Mouse (Mus musculus): Measurements from ENCODE around the gene Tefm. TPM values are rescaled to one million over a fixed set of nuclear protein-coding genes. Genes with fewer than 3 reads are reported as not detected.
"Not testable (repeated sequence)": the region's sequence is repeated elsewhere in the genome, so short reads cannot be mapped to it uniquely, and the experiment has no call there.

Gene Tefm
- polyA plus RNA-seq, 1 experiment from 2014 or later = 24.4 TPM

DNA sequence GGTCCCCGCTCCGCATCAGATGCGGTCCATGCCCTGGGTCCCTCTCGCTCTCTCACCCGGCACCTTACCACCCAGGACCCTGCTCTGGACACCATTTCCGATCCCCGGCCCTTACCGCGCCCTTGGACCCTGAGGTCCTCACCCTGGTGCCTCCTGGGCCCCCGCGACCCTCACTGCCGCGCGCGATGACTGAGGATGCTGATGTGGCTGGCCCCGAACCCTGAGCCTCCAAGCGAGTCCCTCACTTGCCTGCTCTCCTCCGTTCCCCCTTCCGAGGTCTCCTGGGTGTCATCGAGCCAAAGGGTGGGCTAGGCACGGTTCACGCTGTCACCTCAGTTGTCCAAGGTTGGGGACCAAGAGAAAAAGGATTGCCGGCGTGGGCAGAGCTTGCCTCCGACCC is 12.5 kb upstream of the Tefm start:
- Histone ChIP-seq H3K4me1 (replicated peaks) (peaks cover 9% of the 10 kb centered on the region), H3K27me3 (peaks cover 32% of the 10 kb centered on the region), H3K4me2 (peak overlapping the region; percentile 77), H3K36me3 (no peaks in the 10 kb centered on the region), H3K27ac (replicated peaks) (no peak overlapping the region), H3K9ac (0 out of 2 replicates have a peak overlapping the region, but pooled peaks have one; percentile 30), H3K4me3 (peak overlapping the region; percentile 47), H3K9me3 (no peaks in the 10 kb centered on the region)
- WGBS = 24% methylated on average over 25 of the region's 25 CpGs
- no peak for ATAC-seq (ENCODE audit: low FRiP score, low read depth)

DNA sequence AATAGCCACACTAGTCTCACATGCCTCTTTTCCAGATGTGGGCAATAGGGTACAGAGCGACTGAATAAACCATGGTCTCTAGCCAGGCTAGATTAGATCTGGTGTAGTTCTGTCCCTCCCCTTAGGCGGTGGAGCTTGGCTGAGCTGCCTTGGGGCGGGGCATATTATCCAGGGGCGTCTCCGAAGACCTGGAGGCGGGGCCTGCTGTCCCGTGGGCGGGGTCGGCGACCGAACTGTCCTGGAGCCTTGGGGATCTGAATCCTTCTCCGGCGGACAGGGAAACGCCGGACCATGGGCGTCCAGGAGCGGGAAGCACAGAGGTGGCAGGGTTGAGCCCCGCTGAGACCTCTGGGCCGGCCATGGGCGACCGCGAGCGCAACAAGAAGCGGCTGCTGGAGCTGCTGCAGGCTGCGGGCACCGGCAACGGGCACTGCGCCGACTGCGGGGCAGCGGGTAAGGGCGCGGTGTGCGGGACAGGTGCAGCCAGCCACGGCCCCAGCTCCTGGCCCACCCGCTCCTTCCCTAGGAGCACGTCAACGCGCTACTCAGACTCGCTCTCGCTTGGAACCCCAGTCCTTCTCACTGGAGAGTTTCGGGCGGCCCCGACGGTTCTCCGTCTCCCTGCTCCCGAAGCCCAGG is 12.0 kb upstream of the Tefm start, which contains the start of gene Adap2:
Gene Adap2 (plus strand): TSS at position 249 of the 639 bp plus-strand sequence.
- Histone ChIP-seq H3K27me3 (peaks cover 32% of the 10 kb centered on the region), H3K4me1 (replicated peaks) (peaks cover 9% of the 10 kb centered on the region), H3K9ac (peak within 1 kb of the TSS; percentile 30; the same call in 1 of the 2 replicates), H3K4me2 (peak within 1 kb of the TSS; percentile 77), H3K27ac (replicated peaks) (no peak within 1 kb of the TSS), H3K4me3 (peak within 1 kb of the TSS; percentile 47), H3K36me3 (no peaks in the 10 kb centered on the region), H3K9me3 (no peaks in the 10 kb centered on the region)
- WGBS = 3% methylated on average over 45 of the region's 47 CpGs
- ATAC-seq (ENCODE audit: low FRiP score, low read depth) = peak; percentile 45; the same call in 1 of the 2 replicates

DNA sequence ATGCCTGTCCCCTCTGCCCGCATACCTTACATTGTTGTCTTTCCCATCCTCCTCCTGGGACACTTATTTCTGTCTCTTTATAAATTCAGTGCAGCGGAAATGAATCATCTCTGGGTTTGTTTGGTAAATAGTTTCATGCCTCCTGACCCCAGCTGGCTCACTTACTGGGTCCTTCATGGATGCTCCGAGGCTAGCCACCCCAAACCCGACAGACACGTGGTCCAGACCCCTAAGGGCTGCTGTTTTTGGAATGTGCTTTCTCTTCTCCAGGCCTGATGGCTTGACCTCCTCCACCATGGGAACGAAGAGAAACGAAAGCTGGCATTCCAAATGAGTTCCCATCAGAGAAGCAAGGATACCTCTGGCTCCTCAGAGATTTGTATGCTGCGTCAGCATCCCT is 10.4 kb upstream of the Tefm start:
- peaks cover 9% of the 10 kb centered on the region for H3K4me1 ChIP-seq (replicated peaks)
- no peak overlapping the region for H3K4me2 ChIP-seq
- 74% methylated on average over 8 of the region's 8 CpGs for WGBS
- H3K27ac ChIP-seq (replicated peaks) = no peak overlapping the region
- no peaks in the 10 kb centered on the region for H3K9me3 ChIP-seq
- no peak for ATAC-seq (ENCODE audit: low FRiP score, low read depth)
- no peak overlapping the region for H3K9ac ChIP-seq
- no peaks in the 10 kb centered on the region for H3K36me3 ChIP-seq
- H3K4me3 ChIP-seq = no peak overlapping the region
- H3K27me3 ChIP-seq = peaks cover 32% of the 10 kb centered on the region

DNA sequence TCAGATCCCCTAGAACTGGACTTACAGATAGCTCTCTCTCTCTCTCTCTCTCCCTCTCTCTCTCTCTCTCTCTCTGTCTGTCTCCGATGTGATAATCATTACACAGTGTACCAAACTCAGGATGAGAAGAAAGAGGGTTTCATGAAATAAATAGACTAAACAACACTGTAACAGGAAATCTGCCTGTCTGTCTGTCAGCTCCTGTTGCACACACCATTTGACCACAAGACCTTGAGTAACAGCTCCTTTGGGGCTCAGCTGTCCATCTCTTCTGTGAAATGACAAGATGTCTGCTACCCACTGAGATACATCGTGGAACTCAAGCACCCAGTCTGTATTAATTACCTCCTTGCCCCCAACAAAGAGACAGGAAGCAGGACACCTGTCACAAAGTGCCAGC is 9.6 kb upstream of the Tefm start:
- Histone ChIP-seq H3K4me1 (replicated peaks) (peaks cover 9% of the 10 kb centered on the region), H3K4me3 (no peak overlapping the region), H3K27me3 (peaks cover 32% of the 10 kb centered on the region), H3K9ac (no peak overlapping the region), H3K9me3 (no peaks in the 10 kb centered on the region), H3K36me3 (no peaks in the 10 kb centered on the region), H3K4me2 (no peak overlapping the region), H3K27ac (replicated peaks) (no peak overlapping the region)
- WGBS = 60% methylated on average over 2 of the region's 2 CpGs
- no peak for ATAC-seq (ENCODE audit: low FRiP score, low read depth)

DNA sequence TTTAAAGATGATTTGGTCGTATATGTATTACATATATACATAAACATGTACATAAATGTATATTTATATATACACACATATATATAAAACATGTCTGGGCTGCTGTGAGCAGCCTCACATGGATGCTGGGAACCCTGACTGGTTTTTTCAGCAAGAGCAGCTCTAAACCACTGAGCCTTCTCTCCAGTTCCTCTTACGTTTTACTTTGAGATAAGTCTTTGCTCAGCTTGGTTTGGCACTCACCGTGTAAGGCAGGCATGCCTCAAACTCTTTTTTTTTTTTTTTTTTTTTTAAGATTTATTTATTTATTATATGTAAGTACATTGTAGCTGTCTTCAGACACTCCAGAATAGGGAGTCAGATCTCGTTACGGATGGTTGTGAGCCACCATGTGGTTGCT is 8.6 kb upstream of the Tefm start:
- Histone ChIP-seq H3K4me3 (no peak overlapping the region), H3K27ac (replicated peaks) (no peak overlapping the region), H3K36me3 (no peaks in the 10 kb centered on the region), H3K4me2 (no peak overlapping the region), H3K4me1 (replicated peaks) (peaks cover 9% of the 10 kb centered on the region), H3K9me3 (no peaks in the 10 kb centered on the region), H3K9ac (no peak overlapping the region), H3K27me3 (peaks cover 24% of the 10 kb centered on the region)
- WGBS = 79% methylated on average over 5 of the region's 5 CpGs
- ATAC-seq (ENCODE audit: low FRiP score, low read depth) = no peak

DNA sequence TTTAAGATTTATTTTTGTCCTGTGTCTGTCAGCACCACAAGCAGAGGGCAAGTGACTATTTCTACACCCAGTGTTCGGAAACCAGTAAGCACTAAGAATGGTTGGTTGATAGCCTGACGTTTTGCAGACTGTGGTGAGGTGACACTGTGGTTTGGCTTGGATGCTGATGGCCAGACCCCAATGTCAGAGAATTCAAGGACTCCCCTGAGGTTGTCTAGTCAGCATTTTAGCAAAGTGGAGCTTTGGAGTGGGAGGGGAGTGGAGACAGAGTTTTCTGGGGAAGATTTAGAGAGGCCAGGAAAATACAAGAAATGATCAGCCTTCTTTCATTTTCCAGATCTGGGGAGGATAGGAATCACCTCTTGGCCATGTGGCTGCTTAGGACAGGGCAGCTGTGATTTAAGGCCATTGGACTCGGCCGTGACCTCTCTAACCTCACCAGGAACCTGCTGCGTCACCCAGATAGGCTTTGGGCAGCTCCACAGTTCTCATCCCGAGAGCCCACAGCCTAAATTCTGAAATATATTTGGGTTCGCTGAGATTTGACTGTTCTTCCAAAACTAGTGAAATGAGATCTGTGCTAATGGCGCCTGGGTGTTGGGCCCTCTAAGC is 7.5 kb upstream of the Tefm start:
- ATAC-seq (ENCODE audit: low FRiP score, low read depth) = no peak
- Histone ChIP-seq H3K9ac (no peak overlapping the region), H3K4me1 (replicated peaks) (peaks cover 8% of the 10 kb centered on the region), H3K4me3 (no peak overlapping the region), H3K27me3 (peaks cover 16% of the 10 kb centered on the region), H3K27ac (replicated peaks) (no peak overlapping the region), H3K36me3 (no peaks in the 10 kb centered on the region), H3K9me3 (no peaks in the 10 kb centered on the region), H3K4me2 (no peak overlapping the region)
- WGBS = 88% methylated on average over 8 of the region's 8 CpGs

DNA sequence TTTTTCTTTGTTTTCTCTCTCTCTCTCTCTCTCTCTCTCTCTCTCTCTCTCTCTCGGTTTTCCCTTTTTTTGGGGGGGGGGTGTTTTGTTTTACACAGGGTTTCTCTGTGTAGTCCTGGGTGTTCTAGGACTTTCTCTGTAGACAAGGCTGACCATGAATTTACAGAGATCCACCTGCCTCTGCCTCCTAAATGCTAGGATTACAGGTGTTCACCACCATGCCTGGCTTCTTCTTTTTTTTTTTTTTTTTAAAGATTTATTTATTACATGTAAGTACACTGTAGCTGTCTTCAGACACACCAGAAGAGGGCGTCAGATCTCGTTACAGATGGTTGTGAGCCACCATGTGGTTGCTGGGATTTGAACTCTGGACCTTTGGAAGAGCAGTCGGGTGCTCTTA is 7.0 kb upstream of the Tefm start:
- H3K27ac ChIP-seq (replicated peaks); H3K9me3 ChIP-seq; ATAC-seq (ENCODE audit: low FRiP score, low read depth); H3K4me1 ChIP-seq (replicated peaks); H3K4me3 ChIP-seq; H3K4me2 ChIP-seq; H3K36me3 ChIP-seq; H3K9ac ChIP-seq: not testable (repeated sequence)
- 60% methylated on average over 3 of the region's 4 CpGs for WGBS
- peaks cover 11% of the 10 kb centered on the region for H3K27me3 ChIP-seq

DNA sequence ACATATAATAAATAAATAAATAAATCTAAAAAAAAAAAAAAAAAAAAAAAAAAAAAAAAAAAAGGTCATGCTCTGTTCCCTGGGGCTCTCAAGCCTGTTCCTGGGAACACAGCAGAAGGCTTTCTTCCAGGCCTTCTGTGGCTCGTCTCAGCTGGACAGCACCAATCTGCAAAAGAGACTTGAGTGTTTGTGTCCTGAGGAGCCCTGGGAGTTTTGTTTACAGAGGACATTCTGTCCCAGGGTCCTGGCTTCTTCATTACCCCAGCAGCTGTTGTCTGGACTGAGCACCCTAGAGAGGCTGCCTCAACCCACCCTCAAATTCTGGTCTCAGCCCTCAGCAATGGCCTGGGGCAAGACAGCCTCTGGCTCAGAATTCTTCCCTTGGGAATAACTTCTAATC is 6.3 kb upstream of the Tefm start:
- H3K27me3 ChIP-seq = peaks cover 5% of the 10 kb centered on the region
- no peak overlapping the region for H3K4me3 ChIP-seq
- no peak overlapping the region for H3K4me2 ChIP-seq
- H3K36me3 ChIP-seq = no peaks in the 10 kb centered on the region
- ATAC-seq (ENCODE audit: low FRiP score, low read depth) = no peak
- H3K9me3 ChIP-seq = no peaks in the 10 kb centered on the region
- H3K9ac ChIP-seq = no peak overlapping the region
- no peaks in the 10 kb centered on the region for H3K4me1 ChIP-seq (replicated peaks)
- WGBS = 65% methylated on average over 1 of the region's 1 CpGs
- no peak overlapping the region for H3K27ac ChIP-seq (replicated peaks)

DNA sequence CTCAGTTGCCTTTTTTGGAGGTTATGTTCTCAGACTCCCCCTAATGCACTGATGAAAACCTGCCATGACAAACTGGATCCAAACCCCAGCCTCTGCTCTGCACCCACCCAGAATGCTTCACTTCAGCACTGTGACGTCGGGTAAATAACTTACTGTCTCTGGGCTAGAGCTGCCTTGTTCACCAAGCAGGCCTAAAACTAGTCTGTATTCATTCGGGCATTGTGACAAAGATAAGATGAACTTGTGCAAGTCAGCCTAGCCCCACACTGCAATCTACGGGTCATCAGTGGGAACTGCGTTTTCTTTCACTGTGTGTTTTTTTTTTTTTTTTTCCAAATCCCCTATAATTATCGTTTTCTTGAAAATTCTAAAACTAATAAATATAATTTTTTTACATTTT is 5.8 kb upstream of the Tefm start:
- Histone ChIP-seq H3K9ac (no peak overlapping the region), H3K27ac (replicated peaks) (no peak overlapping the region), H3K9me3 (no peaks in the 10 kb centered on the region), H3K4me2 (no peak overlapping the region), H3K27me3 (no peaks in the 10 kb centered on the region), H3K4me3 (no peak overlapping the region), H3K4me1 (replicated peaks) (peaks cover 3% of the 10 kb centered on the region), H3K36me3 (no peaks in the 10 kb centered on the region)
- ATAC-seq (ENCODE audit: low FRiP score, low read depth) = no peak
- WGBS = 74% methylated on average over 6 of the region's 6 CpGs

DNA sequence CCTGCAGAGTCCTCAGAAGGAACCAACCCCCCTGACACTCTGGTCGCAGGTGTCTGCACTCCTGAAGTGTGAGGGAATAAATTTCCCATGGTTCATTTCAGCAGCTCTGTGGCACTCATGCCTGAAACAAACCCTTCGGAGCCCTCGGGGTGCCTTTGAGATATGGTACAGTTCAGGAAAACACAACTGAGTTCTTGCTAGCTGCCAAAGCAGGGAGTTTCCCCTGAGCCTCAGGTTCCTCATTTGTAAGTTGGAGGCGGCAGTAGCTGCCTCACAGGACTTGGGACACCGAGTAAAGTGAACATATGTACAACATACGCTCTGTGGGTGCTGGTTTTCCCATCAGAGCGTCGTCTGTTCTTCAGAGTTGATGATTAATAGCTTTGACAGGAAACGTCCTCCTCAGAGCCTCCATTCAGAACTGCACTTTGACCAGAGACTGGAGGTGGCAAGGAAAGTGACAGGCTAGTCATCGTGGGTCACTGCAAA is 3.9 kb upstream of the Tefm start:
- no peak overlapping the region for H3K9ac ChIP-seq
- no peak overlapping the region for H3K4me2 ChIP-seq
- H3K27me3 ChIP-seq = no peaks in the 10 kb centered on the region
- WGBS = 61% methylated on average over 10 of the region's 10 CpGs
- H3K4me3 ChIP-seq = no peak overlapping the region
- H3K36me3 ChIP-seq = no peaks in the 10 kb centered on the region
- H3K9me3 ChIP-seq = no peaks in the 10 kb centered on the region
- no peak overlapping the region for H3K27ac ChIP-seq (replicated peaks)
- no peak for ATAC-seq (ENCODE audit: low FRiP score, low read depth)
- peaks cover 14% of the 10 kb centered on the region for H3K4me1 ChIP-seq (replicated peaks)

DNA sequence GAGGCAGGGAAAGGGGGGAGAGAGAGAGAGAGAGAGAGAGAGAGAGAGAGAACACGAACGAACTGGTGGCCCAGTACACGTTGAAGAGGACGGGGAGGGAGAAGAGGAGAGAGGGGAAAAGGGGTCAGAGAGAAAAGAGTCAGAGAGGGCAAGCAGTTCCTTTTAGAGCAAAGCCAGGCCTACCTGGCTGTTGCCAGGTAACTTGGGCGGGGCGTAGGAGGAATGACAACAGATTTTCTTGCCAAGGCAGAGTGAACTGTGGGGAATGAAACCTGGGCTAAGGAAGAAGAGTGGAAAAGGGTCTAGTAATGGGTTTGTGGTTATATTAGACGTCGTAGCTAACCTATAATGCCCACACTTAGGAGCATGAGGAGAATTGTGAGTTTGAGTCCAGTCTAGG is 897 bp upstream of the Tefm start:
- Histone ChIP-seq H3K9ac (0 out of 2 replicates have a peak overlapping the region, but pooled peaks have one; percentile 86), H3K27me3 (no peaks in the 10 kb centered on the region), H3K9me3 (no peaks in the 10 kb centered on the region), H3K36me3 (no peaks in the 10 kb centered on the region), H3K4me1 (replicated peaks) (peaks cover 17% of the 10 kb centered on the region), H3K4me3 (peak overlapping the region; percentile 90), H3K27ac (replicated peaks) (no peak overlapping the region), H3K4me2 (peak overlapping the region; percentile 64)
- 52% methylated on average over 7 of the region's 8 CpGs for WGBS
- ATAC-seq (ENCODE audit: low FRiP score, low read depth) = peak; percentile 33; the same call in 1 of the 2 replicates

DNA sequence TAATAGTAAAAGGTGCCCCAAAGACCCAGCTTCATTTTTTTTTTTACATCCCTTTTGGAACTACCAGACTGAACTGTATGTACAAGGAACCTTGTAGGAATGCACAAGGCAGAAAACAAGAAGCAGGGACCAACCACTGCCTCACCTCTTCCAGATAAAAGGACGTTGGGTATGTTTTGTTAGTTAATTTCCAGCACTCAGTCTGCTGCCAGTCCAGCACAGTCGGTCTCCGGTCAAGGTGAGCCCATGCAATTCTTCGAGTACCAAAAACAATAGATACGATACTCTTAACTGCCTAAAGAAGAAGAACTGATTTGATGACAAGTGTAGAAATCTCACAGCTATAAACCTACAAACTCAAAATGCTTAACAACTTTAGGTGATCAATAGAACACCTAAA is 4.2 kb downstream of the Tefm start:
- no peak overlapping the region for H3K9ac ChIP-seq
- H3K36me3 ChIP-seq = peaks cover 18% of the 10 kb centered on the region
- H3K4me1 ChIP-seq (replicated peaks) = peaks cover 14% of the 10 kb centered on the region
- no peaks in the 10 kb centered on the region for H3K27me3 ChIP-seq
- no peak overlapping the region for H3K4me2 ChIP-seq
- H3K9me3 ChIP-seq = no peaks in the 10 kb centered on the region
- no peak overlapping the region for H3K27ac ChIP-seq (replicated peaks)
- H3K4me3 ChIP-seq = no peak overlapping the region
- ATAC-seq (ENCODE audit: low FRiP score, low read depth) = no peak
- WGBS = 92% methylated on average over 5 of the region's 5 CpGs

Data from hindbrain, embryonic 15.5 days (tissue).